Mouse (Mus musculus) embryonic facial prominence, embryonic 13.5 days (tissue): ENCODE data around the gene Spint1. TPM values are rescaled to one million over a fixed set of nuclear protein-coding genes. Genes with fewer than 3 reads are reported as not detected.

Experiments used
- ATAC-seq: fragments of 200-750 bp; cut with Nextera tagmentation; 2 replicates; pipeline ENCODE4 v1.8.0; 2017; ENCODE audit warnings: low read depth; ENCODE audit not compliant: insufficient number of reproducible peaks, insufficient read depth, low FRiP score, low TSS enrichment
- H3K27ac ChIP-seq: fragments of 300-500 bp; sonication (generic); 2 replicates; pipeline ENCODE4 v1.5.1; 2015; ENCODE audit warnings: moderate library complexity, mild to moderate bottlenecking, inconsistent platforms
- H3K27me3 ChIP-seq: fragments of 300-500 bp; sonication (generic); 2 replicates; pipeline ENCODE4 v1.6.1; 2015; ENCODE audit warnings: mild to moderate bottlenecking, inconsistent platforms
- H3K36me3 ChIP-seq: fragments of 300-500 bp; sonication (generic); 2 replicates; pipeline ENCODE4 v1.6.1; 2015; ENCODE audit warnings: mild to moderate bottlenecking, inconsistent platforms
- H3K4me1 ChIP-seq: fragments of 300-500 bp; sonication (generic); 2 replicates; pipeline ENCODE4 v1.6.1; 2015; ENCODE audit warnings: inconsistent platforms
- H3K4me2 ChIP-seq: fragments of 300-500 bp; sonication (generic); 2 replicates; pipeline ENCODE4 v1.6.1; 2015; ENCODE audit warnings: moderate library complexity, mild to moderate bottlenecking, inconsistent platforms
- H3K4me3 ChIP-seq: fragments of 300-500 bp; sonication (generic); 2 replicates; pipeline ENCODE4 v1.5.1; 2015; ENCODE audit warnings: mild to moderate bottlenecking, inconsistent platforms
- H3K9ac ChIP-seq: fragments of 300-500 bp; sonication (generic); 2 replicates; pipeline ENCODE4 v1.6.1; 2015; ENCODE audit warnings: mild to moderate bottlenecking, inconsistent platforms
- H3K9me3 ChIP-seq: fragments of 300-500 bp; sonication (generic); 2 replicates; pipeline ENCODE4 v1.6.1; 2016; ENCODE audit warnings: inconsistent platforms
- WGBS: fragments of 180-500 bp; shearing (Covaris S2); methylation state at CpG from one replicate; pipeline ENCODE4 v1.1.7; 2015; ENCODE audit warnings: mixed read lengths; 5-methylcytosine and 5-hydroxymethylcytosine counted together
- polyA plus RNA-seq: library from polyadenylated mRNA; unstranded; fragments of >200 nt; fragmentation: Nextera tagmentation; extraction: Ambion mirVana; gene quantifications from 2 replicates; pipeline ENCODE4 v1.2.1, GENCODE M21; 2015

The Spint1 gene
- polyA plus RNA-seq, result 15.3 and 15.4 TPM in 2 replicates

- under 1% methylated on average over 73 of the region's 73 CpGs for WGBS
- ATAC-seq, result peak; percentile 59; the same call in 1 of the 2 replicates
- Histone ChIP-seq H3K36me3 (no peaks in the 10 kb centered on the region), H3K4me2 (peak within 1 kb of the TSS; percentile 79), H3K4me1 (peaks cover 13% of the 10 kb centered on the region), H3K27me3 (peaks cover 64% of the 10 kb centered on the region), H3K4me3 (peak within 1 kb of the TSS; percentile 52), H3K27ac (no peak within 1 kb of the TSS), H3K9me3 (no peaks in the 10 kb centered on the region), H3K9ac (peak within 1 kb of the TSS; percentile 68)
Measured at GRCm38 (mm10) chr2:119237210-119237870, at the start of gene Spint1. Gene Spint1, plus strand, starts transcription at chr2:119237362.

DNA sequence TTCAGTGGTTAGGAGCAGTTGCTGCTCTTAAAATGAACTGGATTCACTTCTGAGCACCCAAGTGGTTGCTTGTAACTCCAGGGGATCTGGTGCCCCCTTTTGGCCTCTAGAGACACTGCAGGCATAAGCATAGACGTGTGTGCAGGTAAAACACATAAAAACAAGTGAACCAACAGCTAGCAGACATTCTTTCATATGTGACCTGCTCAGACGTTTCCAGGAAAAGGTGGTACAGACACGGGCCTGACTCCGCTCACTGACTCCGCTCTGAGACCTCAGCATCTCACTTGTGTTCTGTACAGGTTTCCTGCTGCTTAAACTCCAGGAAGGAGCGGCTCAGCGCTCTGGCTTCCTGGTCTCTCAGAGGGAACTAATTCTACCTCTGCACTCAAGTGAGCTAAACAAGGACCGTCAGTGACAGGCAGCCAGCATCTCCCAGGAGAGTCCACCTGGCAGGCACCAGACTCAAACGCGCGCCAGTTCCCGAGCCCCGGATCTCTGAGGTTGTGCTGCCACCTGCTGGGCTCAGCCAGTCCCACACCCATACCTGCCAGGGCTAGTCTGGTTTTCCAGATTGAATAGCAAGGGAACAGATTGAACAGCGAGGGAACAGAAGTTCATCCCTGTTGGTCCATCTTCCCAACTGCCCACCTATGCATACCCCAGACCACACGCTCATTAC, 48.0 kb upstream of the Spint1 start:
- Histone ChIP-seq H3K36me3 (peaks cover 18% of the 10 kb centered on the region), H3K9me3 (no peaks in the 10 kb centered on the region), H3K27ac (no peak overlapping the region), H3K4me3 (peak overlapping the region; percentile 37), H3K4me1 (peaks cover 11% of the 10 kb centered on the region; the same call in 1 of the 2 replicates), H3K4me2 (peak overlapping the region; percentile 78), H3K9ac (peak overlapping the region; percentile 46; the same call in 1 of the 2 replicates), H3K27me3 (no peaks in the 10 kb centered on the region)
- peak; percentile 56; the same call in 1 of the 2 replicates for ATAC-seq
- 6% methylated on average over 15 of the region's 15 CpGs for WGBS

DNA sequence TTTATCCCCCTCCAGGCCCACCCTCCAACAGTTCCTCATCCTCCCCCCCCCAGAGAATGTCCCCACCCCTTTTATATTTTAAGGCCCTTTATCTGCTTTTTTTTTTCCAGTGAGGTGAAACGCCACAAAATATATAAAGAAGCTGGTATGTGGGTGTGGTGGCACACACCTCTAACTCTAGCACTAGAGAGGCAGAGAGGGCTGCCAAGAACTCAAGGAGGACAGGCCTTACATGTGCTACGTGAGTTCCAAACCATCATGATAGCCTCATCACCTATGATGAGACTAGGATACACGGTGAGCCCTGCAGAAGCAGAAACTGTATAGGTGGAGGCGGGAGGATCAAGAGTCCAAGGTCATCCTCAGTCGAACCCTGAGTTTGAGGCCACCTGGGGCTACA, 46.2 kb upstream of the Spint1 start:
- ATAC-seq, result no peak
- WGBS, result 85% methylated on average over 5 of the region's 5 CpGs
- Histone ChIP-seq H3K27ac (no peak overlapping the region), H3K4me3 (no peak overlapping the region), H3K27me3 (no peaks in the 10 kb centered on the region), H3K4me1 (peaks cover 14% of the 10 kb centered on the region), H3K36me3 (peaks cover 4% of the 10 kb centered on the region; the same call in 1 of the 2 replicates), H3K9ac (no peak overlapping the region), H3K9me3 (no peaks in the 10 kb centered on the region), H3K4me2 (no peak overlapping the region)

DNA sequence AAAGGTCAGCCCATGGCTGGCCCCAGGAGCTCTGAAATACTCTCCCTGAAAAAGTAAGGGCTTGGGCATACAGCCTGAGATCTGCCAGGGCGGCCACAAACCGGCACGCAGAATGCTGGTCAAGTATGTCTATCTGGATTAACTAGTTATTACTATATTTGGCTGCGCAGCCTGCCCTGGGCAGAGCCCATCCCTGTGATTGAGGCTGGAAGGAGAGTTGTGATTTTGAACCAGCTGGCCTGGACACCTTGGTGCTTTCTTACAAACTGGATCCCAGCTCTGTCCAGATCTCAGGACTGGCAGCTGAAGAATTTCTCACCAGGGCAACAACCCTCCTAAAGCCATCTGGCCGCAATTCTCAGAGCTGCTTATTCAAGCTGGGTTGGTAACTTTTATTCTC, 43.0 kb upstream of the Spint1 start:
- H3K4me1 ChIP-seq, result peaks cover 34% of the 10 kb centered on the region
- WGBS, result 83% methylated on average over 5 of the region's 5 CpGs
- H3K9ac ChIP-seq, result no peak overlapping the region
- no peaks in the 10 kb centered on the region for H3K36me3 ChIP-seq
- no peaks in the 10 kb centered on the region for H3K9me3 ChIP-seq
- no peaks in the 10 kb centered on the region for H3K27me3 ChIP-seq
- no peak overlapping the region for H3K4me2 ChIP-seq
- no peak for ATAC-seq
- H3K27ac ChIP-seq, result no peak overlapping the region
- H3K4me3 ChIP-seq, result no peak overlapping the region

DNA sequence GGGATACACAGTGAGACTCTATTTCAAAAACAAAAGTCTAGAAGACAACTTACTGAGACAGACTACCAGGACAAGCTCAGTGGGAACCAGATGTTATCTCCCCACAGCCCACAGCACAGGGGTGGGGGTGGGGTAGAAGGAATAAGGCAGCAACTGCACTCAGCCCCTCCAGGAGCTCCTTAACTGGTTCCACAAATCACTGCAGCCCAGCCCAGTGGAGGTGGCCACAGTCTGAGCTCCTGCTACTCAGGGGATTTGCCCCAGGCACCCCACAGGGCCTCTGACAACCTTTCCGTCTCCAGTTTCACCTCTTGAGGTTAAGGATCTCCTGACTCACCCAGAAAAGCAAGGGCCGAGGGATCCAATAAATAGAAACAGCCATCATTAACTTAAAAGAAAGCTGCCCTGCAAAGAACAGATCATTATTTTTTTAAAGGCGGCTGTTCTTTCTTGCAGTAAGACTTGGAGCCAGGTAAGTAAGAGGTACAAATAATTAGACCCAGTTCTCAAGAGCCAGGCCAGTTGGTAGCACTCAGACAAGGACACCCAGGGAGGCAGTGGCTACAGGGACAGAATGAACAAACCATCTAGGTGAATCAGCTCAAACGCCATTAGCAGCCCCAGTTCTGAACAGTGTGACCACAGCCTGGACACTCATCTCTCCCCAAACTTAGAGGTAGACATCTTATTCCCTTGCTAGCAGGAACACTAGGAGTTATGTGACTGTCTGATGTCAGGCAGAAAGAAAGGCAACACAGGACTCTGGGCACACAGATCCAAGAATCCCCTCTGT, 40.6 kb upstream of the Spint1 start:
- H3K27me3 ChIP-seq, result no peaks in the 10 kb centered on the region
- H3K27ac ChIP-seq, result peak overlapping the region; percentile 73
- no peak overlapping the region for H3K4me3 ChIP-seq
- no peak overlapping the region for H3K4me2 ChIP-seq
- no peaks in the 10 kb centered on the region for H3K9me3 ChIP-seq
- 0 out of 2 replicates have a peak overlapping the region, but pooled peaks have one; percentile 33 for H3K9ac ChIP-seq
- ATAC-seq, result no peak
- no peaks in the 10 kb centered on the region for H3K36me3 ChIP-seq
- peaks cover 30% of the 10 kb centered on the region for H3K4me1 ChIP-seq
- WGBS, result 10% methylated on average over 4 of the region's 4 CpGs

GRCm38 (mm10) chr2:119197493-119197892, 39.7 kb upstream of the Spint1 start:
- Histone ChIP-seq H3K36me3 (no peaks in the 10 kb centered on the region), H3K4me2 (no peak overlapping the region), H3K4me3 (no peak overlapping the region), H3K9me3 (no peaks in the 10 kb centered on the region), H3K4me1 (peaks cover 32% of the 10 kb centered on the region), H3K27me3 (no peaks in the 10 kb centered on the region), H3K27ac (no peak overlapping the region), H3K9ac (no peak overlapping the region)
- 84% methylated on average over 1 of the region's 1 CpGs for WGBS
- no peak for ATAC-seq

DNA sequence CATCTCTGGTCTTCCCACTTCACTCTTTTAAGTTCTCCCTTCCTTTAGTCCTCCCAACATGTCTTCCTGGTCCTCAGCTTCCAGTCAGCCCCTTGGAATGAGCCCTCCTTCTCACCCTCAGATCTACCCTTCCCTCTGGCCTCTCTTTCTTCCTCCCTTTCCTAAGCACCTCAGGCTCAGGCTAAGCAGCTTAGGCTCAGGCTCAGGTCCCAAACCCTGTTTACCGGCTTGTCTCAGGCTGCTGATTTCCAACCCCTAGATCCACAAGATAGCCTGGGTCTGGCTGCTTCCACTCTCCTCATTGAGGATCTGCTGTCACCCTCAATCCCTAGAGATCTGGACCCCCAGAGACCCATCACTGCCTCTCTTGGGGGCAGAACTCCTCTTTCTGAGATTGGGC, 39.1 kb upstream of the Spint1 start:
- no peaks in the 10 kb centered on the region for H3K36me3 ChIP-seq
- no peak overlapping the region for H3K4me3 ChIP-seq
- no peaks in the 10 kb centered on the region for H3K9me3 ChIP-seq
- no peak overlapping the region for H3K9ac ChIP-seq
- no peaks in the 10 kb centered on the region for H3K27me3 ChIP-seq
- peaks cover 37% of the 10 kb centered on the region for H3K4me1 ChIP-seq
- H3K4me2 ChIP-seq, result no peak overlapping the region
- no peak for ATAC-seq
- WGBS, result 28% methylated on average over 1 of the region's 1 CpGs
- no peak overlapping the region for H3K27ac ChIP-seq

DNA sequence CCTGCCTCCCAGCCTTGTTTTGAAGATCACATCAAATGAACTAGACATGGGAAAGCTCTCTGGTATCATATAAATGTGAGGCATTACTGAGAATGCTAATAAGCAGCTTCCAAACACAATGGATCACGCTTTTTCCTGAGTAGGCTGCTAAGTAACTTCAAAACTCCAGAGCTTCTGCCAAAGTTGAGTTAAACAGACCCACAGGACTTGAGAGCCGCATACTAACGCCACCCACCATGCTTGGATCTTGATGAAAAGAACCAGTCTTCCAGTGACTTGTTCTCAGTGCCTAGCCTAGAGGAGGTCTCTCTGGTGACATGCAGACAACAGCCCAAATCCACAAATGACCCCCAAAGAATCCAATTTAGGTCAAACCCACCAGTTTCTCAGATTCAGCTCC, 38.2 kb upstream of the Spint1 start:
- no peaks in the 10 kb centered on the region for H3K27me3 ChIP-seq
- H3K4me3 ChIP-seq, result no peak overlapping the region
- H3K9me3 ChIP-seq, result no peaks in the 10 kb centered on the region
- H3K4me1 ChIP-seq, result peaks cover 38% of the 10 kb centered on the region
- H3K9ac ChIP-seq, result no peak overlapping the region
- ATAC-seq, result no peak
- H3K27ac ChIP-seq, result 0 out of 2 replicates have a peak overlapping the region, but pooled peaks have one; percentile 14
- H3K4me2 ChIP-seq, result no peak overlapping the region
- WGBS, result 59% methylated on average over 3 of the region's 3 CpGs
- H3K36me3 ChIP-seq, result no peaks in the 10 kb centered on the region

GRCm38 (mm10) chr2:119202914-119203453, 34.2 kb upstream of the Spint1 start:
- H3K9me3 ChIP-seq, result no peaks in the 10 kb centered on the region
- no peak overlapping the region for H3K9ac ChIP-seq
- no peaks in the 10 kb centered on the region for H3K27me3 ChIP-seq
- WGBS, result 45% methylated on average over 5 of the region's 5 CpGs
- no peak for ATAC-seq
- H3K4me1 ChIP-seq, result peaks cover 25% of the 10 kb centered on the region
- H3K4me2 ChIP-seq, result no peak overlapping the region
- H3K27ac ChIP-seq, result peak overlapping the region; percentile 39
- no peaks in the 10 kb centered on the region for H3K36me3 ChIP-seq
- no peak overlapping the region for H3K4me3 ChIP-seq

- WGBS, result 85% methylated on average over 4 of the region's 4 CpGs
- Histone ChIP-seq H3K4me2 (no peak overlapping the region), H3K9me3 (no peaks in the 10 kb centered on the region), H3K36me3 (no peaks in the 10 kb centered on the region), H3K27ac (no peak overlapping the region), H3K4me1 (peaks cover 17% of the 10 kb centered on the region), H3K27me3 (no peaks in the 10 kb centered on the region), H3K9ac (no peak overlapping the region), H3K4me3 (no peak overlapping the region)
- no peak for ATAC-seq
Measured at GRCm38 (mm10) chr2:119203871-119204460, 33.2 kb upstream of the Spint1 start.

DNA sequence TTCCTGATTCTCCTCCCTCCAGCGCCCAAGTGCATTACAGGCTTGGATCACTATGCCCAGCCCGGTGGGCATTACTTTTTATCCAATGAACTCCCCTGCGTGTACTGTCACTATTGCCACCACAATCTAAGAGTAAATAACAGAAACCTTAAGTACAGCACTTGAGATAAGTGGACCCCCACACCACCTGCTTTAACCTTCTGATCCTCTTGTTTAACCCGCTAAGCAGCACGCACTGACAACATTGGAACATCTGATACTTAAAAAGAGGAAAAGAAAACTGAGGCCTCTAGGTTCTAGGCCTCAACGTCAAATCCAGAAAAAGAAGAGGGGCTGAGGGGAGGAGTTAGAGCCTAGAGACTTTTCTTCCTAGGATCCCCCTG, 29.2 kb upstream of the Spint1 start:
- H3K4me2 ChIP-seq, result peak overlapping the region; percentile 69
- peaks cover 13% of the 10 kb centered on the region for H3K4me1 ChIP-seq
- no peak for ATAC-seq

More for the DNA sequence above, 29.2 kb upstream of the Spint1 start:
- Histone ChIP-seq H3K9ac (peak overlapping the region; percentile 81), H3K4me3 (peak overlapping the region; percentile 68), H3K27me3 (no peaks in the 10 kb centered on the region), H3K36me3 (peaks cover 28% of the 10 kb centered on the region), H3K9me3 (no peaks in the 10 kb centered on the region), H3K27ac (peak overlapping the region; percentile 90)
- 19% methylated on average over 6 of the region's 6 CpGs for WGBS
